Mouse (Mus musculus) cerebellum, postnatal 14 days (tissue): ENCODE measurements at regions not wholly inside any gene's neighbourhood (a gene's known extent, or its start where the extent isn't known, plus 50 kb on each side); places are given as distances from the start of the nearest gene placed in this dataset.
A peak's percentile ranks its signal among the peaks of the same experiment; 100 is the strongest.

Experiments used
- DNase-seq, 2 experiments: peaks; one replicate each; pipeline ENCODE4 v3.0.0; 2021; ENCODE audit warnings: mixed read lengths in 2 of 2

DNA sequence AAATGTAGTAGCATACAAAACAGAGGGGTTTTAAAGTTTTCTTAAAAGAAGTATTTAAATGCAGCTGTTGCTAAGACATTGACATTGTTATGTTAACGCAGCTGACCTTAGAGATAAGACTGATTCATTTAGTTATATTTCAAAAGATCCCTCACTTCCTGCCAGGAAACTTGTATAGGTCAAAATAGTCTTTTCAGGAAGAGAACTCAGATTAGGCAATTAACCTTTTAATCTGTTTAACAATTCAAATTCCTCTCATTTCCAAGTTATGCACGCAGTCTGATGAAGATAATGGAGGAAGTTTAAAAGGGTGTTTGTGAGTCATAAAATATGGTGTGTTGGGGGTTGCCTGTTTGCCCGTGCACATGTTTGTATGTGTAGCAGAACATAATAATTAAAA lies 448.5 kb downstream of the Tmtc2 start:
- no peak for DNase-seq

DNA sequence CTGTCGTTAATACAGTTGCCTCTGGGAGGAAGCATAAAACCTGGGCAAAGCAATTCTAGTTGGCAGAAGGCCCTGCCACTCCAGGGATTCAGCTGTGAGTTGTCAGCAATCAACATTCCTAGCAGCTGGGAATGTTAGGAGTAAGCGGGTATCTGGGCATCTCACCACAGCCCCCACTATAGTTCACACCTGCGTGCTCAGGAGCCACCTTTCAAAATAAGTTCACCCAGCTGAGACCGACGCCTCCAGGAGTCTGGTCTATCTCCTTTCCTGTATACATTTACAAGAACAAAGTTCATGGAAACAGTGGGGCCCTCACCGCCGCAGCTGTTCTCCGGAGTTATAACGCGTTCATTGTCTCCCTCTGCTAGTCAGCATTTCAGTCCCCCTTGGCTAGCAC lies 454.0 kb downstream of the Tmtc2 start:
- DNase-seq = peak; percentile 6 to 25

DNA sequence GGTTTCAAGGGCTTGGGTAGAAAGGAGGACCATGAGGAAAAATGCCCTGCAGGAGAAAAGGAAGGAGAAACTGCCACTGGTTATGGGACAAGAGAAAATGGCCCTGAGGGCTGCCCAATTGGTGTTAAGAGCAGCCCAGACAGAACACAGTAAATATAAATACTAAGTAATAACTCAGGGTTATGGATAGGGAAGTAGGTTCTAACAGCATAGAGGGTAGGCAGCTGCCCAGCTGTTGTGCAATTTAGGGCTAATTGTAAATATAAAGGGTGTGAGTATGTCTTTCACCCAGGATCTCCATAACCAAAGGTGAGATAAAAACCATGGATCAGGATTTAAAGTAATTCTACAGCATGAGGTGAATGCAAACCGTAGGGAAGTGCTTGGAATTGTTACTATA lies 458.1 kb downstream of the Tmtc2 start:
- no peak for DNase-seq

DNA sequence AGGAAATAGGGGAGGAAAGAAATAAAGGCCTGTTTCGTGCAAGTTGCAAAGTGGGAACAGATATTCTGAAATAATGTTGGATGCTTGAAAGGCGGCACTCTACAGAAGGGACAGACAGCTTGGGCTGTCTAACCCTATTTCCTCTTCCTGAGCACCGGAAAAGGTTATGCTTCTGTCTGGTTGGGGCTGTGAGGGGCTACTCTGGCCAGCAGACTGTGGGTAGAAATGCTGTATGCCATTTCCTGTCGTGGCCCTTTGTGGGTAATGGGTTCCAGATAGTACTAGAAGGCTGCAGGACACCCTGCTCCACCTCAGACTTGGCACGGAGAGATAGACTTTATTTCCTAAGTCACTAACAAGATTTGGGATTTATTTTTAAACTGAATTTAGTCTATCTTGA lies 459.3 kb downstream of the Tmtc2 start:
- no peak for DNase-seq

DNA sequence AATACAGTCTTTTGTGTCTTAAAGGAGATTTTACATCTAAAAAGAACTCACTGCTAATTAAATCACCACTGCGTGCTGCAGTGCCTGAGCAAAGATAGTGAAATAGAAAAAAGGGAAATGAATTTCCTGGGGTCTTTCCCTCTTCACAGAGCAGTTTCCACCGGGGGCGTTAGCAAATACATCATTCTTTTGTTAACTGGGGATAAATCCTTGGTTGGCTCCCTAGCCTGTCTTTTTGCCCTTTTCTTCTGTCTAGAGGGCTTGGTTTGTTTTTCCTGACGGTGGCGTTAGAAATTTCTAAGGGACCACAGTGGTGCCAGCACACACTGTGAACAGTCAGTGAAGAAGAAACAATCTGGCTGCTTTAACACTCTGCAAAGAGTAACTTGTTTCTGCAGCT lies 464.0 kb downstream of the Tmtc2 start:
- no peak for DNase-seq

DNA sequence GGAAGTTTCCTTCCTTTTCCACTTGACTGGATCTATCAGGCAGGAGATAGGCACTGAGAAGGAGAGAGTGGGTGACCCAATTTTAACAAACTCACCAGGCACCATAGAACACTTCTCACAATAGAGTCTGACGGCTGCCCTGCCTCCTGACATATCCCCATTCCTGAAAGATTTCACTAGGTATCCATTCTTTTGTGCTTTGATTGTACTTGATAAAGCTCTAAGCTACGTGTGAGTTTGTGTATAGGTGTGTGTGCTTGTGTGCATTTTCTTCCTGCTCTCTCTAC lies 477.3 kb downstream of the Tmtc2 start:
- no peak for DNase-seq

DNA sequence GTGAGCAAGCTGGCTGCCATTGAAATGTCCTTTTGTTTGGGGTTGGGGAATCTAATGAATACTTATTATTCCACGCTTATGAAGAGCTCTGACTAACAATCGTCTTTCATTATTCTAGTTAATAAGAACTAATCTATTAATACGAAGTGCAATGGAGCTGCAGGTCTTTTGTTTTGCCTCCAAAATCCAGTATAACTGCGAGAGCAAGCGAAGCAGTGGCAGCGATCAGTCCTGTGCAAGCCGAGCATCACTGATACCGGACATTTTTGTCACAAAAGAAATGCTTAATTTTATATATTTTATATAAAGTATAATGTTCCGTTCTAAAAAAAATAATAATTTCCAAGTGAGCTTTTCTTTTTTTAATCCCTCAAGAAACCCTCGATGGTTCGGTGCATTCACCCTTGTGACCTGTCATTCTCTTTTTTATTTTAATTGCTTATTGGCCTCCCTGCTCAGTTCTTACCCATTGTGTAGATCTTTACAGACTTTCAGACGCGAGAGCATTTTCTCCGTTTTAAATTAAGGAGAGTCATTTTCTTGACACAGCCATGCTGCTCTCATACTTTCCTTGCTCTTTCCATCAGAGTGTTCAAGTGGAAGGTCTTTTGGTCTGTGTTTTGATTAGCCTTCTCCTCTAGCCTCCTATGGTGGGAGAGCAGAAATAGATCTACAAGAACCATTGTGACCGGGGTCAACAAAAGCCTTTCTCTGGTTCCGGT lies 477.8 kb downstream of the Tmtc2 start:
- DNase-seq = no peak

DNA sequence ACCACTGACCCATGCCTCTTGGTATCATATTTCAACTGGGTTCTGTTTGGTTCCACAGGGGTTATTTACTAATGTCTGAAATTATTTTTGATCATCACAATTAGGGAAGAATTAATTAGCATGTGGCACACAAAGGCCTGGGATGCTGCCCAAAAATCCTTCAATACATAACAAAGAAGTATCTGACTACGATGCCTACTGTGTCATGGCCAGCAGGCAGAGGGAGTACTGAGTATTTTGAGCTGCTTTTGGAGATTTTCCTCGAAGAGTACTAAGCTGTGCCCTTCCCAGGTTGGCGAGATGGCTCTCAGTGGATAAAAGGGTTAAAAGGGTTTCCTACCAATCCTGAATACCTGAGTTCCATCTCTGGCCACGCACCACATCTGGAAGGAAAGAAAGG lies 478.5 kb downstream of the Tmtc2 start:
- DNase-seq = no peak

DNA sequence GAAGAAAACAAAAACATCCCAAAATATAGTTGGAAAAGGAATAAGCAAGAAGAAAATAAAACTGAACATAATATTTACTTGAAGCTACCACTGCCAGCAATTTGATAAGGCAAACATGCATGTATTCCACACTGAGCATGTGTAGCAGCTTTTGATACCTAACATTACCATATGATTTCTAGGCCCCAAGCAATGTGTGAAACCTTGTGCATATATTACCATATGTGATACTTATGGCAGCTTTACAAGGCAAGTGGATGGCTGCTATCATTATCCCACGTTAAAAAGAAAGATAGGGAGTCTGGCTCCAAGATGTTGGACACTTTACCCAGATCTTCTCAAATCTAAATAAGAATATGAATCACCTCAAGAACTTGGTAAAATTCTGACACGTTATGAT lies 497.4 kb downstream of the Tmtc2 start:
- DNase-seq = no peak

DNA sequence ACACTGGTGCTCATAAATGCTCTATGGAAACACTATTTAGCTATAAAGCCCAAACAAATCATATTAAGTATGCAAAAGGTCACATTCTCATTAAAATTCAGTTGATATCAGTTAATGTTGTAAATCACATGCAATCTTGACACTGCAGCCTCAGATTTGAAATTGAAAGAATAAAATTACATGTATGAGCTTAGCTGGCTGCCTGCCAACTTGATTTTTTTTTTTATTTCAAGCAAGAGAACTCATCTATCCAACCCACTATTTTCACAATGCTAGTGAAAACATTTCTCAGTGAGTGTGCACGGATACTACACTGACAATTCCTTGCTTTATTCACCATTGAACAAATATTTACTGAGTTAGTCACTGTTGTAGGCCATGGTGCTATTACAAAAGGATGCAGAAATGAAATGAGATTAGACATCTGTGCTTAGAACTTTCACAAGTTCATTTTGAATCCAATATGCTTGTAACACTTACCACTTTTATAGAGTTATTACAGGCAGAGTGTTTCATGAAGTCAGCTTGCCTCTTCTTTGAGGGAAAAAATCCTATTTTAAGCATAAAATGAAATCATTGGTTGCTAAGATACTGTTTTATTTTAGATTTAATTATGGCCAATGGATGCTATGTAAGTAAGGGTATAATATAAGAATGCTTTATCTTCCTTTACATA lies 539.4 kb downstream of the Tmtc2 start:
- no peak for DNase-seq

DNA sequence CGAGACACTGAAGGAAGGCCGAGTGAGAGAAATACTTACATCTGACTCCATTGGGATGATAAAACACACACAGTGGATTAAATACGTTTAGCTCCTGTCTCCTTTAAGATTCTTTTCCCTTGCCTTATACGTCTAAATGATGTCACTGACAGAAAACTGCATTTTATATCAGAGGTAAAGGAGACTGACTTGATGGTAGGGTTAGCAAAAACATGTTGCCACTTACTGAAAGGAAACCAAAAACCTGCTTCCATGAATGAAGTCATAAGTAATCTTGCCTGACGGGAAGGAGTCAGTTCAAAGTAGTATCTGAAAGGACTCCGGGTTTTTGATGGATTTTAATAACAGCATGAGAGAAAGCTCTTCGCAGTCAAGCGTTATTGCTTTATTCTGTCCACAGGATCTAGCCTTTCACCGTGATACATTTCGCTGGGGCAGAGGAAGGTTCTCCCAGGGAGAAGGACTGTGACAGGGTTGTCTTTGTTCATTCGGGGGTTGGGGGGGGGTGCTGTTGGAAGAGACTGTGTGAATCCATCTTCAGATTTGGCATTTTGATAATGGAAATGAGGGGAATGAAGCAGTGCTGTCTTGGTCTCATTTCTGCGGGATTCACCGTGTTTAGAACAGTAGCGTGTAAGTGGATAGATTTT lies 553.7 kb downstream of the Tmtc2 start:
- peak; percentile 2 to 3 for DNase-seq

DNA sequence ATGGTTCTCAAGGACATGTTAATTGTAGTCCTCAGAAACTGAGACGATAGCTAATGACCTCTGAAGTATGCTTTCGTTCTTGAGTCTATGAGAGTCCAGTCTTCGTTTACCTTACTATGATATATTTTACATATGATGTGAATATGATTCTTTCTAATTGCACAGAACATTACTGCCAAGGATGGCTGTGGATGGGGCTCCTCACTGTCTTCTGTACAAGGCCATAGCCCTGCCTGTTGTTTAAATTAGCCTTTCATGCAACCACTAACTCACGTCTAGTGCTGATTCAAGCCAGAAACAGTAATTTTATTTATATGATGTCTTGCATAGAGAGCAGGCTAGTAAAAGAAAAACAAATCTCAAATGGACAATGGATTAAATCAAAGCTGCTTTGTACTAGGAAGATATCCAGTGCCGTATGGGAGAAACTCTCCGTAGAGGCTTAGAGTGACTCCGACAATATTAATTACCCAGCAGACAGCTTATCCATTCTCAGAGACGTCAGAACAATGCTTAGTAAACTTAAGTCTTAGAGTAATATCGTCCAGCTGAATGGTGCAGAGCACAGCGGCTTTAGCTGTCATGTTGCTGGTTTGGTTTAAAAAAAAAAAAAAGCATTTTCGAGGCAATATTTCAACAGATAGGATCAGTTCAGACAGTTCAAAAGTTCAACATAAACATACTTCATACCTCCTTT lies 554.3 kb downstream of the Tmtc2 start:
- DNase-seq = no peak
